Mouse (Mus musculus) B cell, adult 2 months (primary cell): ENCODE data around the gene Gm33543.

ENCODE experiments used
- DNase-seq, 2 experiments: peaks; one replicate each; pipeline ENCODE4 v3.0.0; 2022

The Gm33543 gene

DNA sequence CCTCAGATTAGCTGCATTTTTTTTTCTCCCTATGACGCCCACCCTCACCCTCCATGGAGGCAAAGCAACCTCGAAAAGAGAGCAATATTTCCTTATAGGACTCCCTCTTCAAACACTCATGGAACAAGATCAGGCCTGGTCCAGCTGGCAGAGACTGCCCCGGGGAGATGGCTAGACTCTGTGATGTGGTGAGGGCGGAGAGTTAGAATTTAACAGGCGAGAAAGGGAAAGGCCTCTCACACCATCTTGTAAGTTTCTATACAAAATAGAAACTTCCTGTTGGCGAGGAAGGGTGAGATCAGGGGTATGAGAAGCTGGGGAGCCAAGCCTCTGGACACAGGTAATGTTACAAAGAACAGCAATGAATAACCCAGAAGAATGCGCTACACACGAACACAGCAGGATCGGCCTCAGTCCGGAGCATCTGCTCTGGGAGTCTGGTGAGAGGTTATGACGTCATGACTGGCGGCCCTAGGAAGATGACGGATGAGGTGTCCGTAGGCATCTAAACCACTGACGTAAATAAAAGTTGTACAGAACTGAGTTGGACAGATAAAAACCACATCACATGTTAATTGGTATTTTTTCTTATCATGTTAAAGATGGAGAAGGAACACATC lies 64.9 kb downstream of the Gm33543 start:
- no peak for DNase-seq

- no peak for DNase-seq
Observed at GRCm38 (mm10) chr10:95777071-95777470, 65.7 kb downstream of the Gm33543 start.

- DNase-seq = no peak
Observed at GRCm38 (mm10) chr10:95774856-95775255, 67.9 kb downstream of the Gm33543 start.

DNA sequence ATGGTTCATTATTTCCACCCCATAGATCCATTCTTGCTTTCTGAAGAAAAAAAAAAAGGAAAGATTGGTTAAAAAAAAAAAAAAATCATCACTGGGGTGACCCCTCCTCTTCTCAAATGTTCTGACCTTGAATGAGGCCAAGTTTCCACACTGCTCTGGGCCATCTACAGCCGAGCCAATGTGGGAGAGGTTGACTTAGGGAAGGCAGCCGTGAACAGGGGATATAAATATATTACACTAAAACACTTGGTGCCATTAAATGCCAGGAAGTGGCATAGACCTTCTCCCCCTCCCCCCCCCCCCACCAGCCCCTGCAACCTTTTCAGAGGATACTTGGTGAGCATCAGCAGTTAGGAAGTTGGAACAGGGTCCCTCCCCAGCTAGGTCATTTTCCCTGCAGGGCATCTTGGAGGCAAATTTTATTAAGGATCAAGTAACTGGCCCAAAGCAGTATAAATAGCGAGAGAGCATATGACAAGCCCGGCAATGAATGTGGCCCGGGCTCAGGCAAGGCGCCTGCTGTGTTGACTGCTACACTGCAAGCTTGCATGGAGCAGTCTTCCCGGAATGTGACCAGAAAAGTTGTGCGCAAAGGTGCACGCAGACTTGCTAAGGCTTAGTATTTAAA lies 68.6 kb downstream of the Gm33543 start:
- no peak for DNase-seq
